Mouse (Mus musculus) CH12.LX (cell line): ENCODE results near the gene Eif3m. TPM values are rescaled to one million over a fixed set of nuclear protein-coding genes. Genes with fewer than 3 reads are reported as not detected.

ENCODE experiments used
- DNase-seq: peaks from one replicate; pipeline ENCODE4 v3.0.0-alpha.2; 2013; ENCODE audit errors: extremely low read depth
- H3K27ac ChIP-seq: 2 replicates; pipeline ENCODE4 v1.5.1; 2012; ENCODE audit warnings: low read depth, mild to moderate bottlenecking, control low read depth, moderate library complexity; ENCODE audit not compliant: insufficient read depth
- H3K27me3 ChIP-seq: replicated peaks from 2 replicates; pipeline ENCODE3; 2012; ENCODE audit warnings: inconsistent platforms
- H3K36me3 ChIP-seq, 2 experiments: replicated peaks in 1 of 2; 2 replicates each; pipeline versions ENCODE3 to v1.6.1; 2012; ENCODE audit warnings: inconsistent platforms in 1 of 2, low read length in 1 of 2, mild to moderate bottlenecking in 1 of 2, mixed read lengths in 1 of 2, moderate library complexity in 1 of 2; ENCODE audit not compliant: control insufficient read depth in 1 of 2, insufficient read depth in 1 of 2
- H3K4me1 ChIP-seq, 2 experiments: 2 replicates each; pipeline ENCODE4 v1.6.1; 2012; ENCODE audit warnings: inconsistent platforms in 1 of 2, moderate library complexity in 1 of 2; ENCODE audit not compliant: insufficient read depth in 2 of 2, control insufficient read depth in 1 of 2
- H3K4me2 ChIP-seq: 2 replicates; pipeline ENCODE4 v1.6.1; 2012; ENCODE audit warnings: low read depth, mild to moderate bottlenecking, control low read depth; ENCODE audit not compliant: poor library complexity, insufficient read depth, severe bottlenecking
- H3K4me3 ChIP-seq, 3 experiments: fragments of 150-350 bp in 1 of 3; sonication (generic) in 1 of 3; replicated peaks in 1 of 3; 2 replicates each; pipeline versions ENCODE3 to v1.5.1; 2011 to 2012; ENCODE audit warnings: low read depth in 2 of 3, low read length in 2 of 3, mild to moderate bottlenecking in 2 of 3, moderate library complexity in 2 of 3, control low read depth in 1 of 3, improper control_type of control experiment in 1 of 3, inconsistent platforms in 1 of 3, mixed read lengths in 1 of 3; ENCODE audit not compliant: poor library complexity in 1 of 3
- H3K79me2 ChIP-seq: replicated peaks from 2 replicates; pipeline ENCODE4 v1.6.1; 2012; ENCODE audit warnings: mild to moderate bottlenecking, moderate library complexity; ENCODE audit not compliant: control insufficient read depth, poor library complexity, insufficient read depth, severe bottlenecking; ENCODE audit errors: extremely low read depth
- H3K9ac ChIP-seq: 2 replicates; pipeline ENCODE4 v1.6.1; 2012; ENCODE audit warnings: low read depth, mild to moderate bottlenecking, control low read depth, moderate library complexity; ENCODE audit not compliant: insufficient read depth
- H3K9me3 ChIP-seq: replicated peaks from 2 replicates; pipeline ENCODE3; 2012; ENCODE audit warnings: low read length, inconsistent platforms, mixed read lengths
- CHD2 ChIP-seq: IDR thresholded peaks from 2 replicates; pipeline ENCODE4 v1.6.1; 2011; ENCODE audit warnings: low read length, improper control_type of control experiment
- ETS1 ChIP-seq: conservative IDR thresholded peaks from 2 replicates; pipeline ENCODE4 v1.6.1; 2012; ENCODE audit warnings: low read depth, mild to moderate bottlenecking, inconsistent platforms, low read length, improper control_type of control experiment, moderate library complexity
- JUN ChIP-seq: IDR thresholded peaks from 2 replicates; pipeline ENCODE4 v1.6.1; 2011; ENCODE audit warnings: low read depth, mild to moderate bottlenecking, low read length, improper control_type of control experiment, moderate library complexity; ENCODE audit not compliant: insufficient read depth
- JUND ChIP-seq: conservative IDR thresholded peaks from 2 replicates; pipeline ENCODE4 v1.6.1; 2011; ENCODE audit warnings: low read depth, low read length, improper control_type of control experiment
- MAFK ChIP-seq: IDR thresholded peaks from 2 replicates; pipeline ENCODE4 v1.6.1; 2011; ENCODE audit warnings: low read length, improper control_type of control experiment; ENCODE audit not compliant: insufficient replicate concordance
- MAZ ChIP-seq: IDR thresholded peaks from 2 replicates; pipeline ENCODE4 v1.6.1; 2012; ENCODE audit warnings: low read depth, mild to moderate bottlenecking, inconsistent platforms, low read length, improper control_type of control experiment, moderate library complexity
- MEF2A ChIP-seq: IDR thresholded peaks from 2 replicates; pipeline ENCODE4 v1.6.1; 2014; ENCODE audit warnings: low read depth, mild to moderate bottlenecking, inconsistent platforms, low read length, improper control_type of control experiment, borderline replicate concordance
- NELFE ChIP-seq: IDR thresholded peaks from 2 replicates; pipeline ENCODE4 v1.6.1; 2011; ENCODE audit warnings: low read depth, low read length, improper control_type of control experiment
- NRF1 ChIP-seq: IDR thresholded peaks from 2 replicates; pipeline ENCODE4 v1.6.1; 2014; ENCODE audit warnings: low read depth, mild to moderate bottlenecking, inconsistent platforms, low read length, improper control_type of control experiment, moderate library complexity
- PAX5 ChIP-seq: IDR thresholded peaks from 2 replicates; pipeline ENCODE4 v1.6.1; 2012; ENCODE audit warnings: low read length, inconsistent platforms, mixed read lengths
- POLR2A ChIP-seq: IDR thresholded peaks from 2 replicates; pipeline ENCODE4 v1.6.1; 2011; ENCODE audit warnings: low read depth, mild to moderate bottlenecking, improper control_type of control experiment, low read length
- POLR2AphosphoS2 ChIP-seq: IDR thresholded peaks from 2 replicates; pipeline ENCODE4 v1.6.1; 2011; ENCODE audit warnings: low read depth, low read length, improper control_type of control experiment
- RCOR1 ChIP-seq: conservative IDR thresholded peaks from 2 replicates; pipeline ENCODE4 v1.6.1; 2012; ENCODE audit warnings: low read depth, mild to moderate bottlenecking, inconsistent platforms, low read length, improper control_type of control experiment
- SIN3A ChIP-seq: IDR thresholded peaks from 2 replicates; pipeline ENCODE4 v1.6.1; 2012; ENCODE audit warnings: low read length, improper control_type of control experiment, inconsistent platforms
- SMC3 ChIP-seq: IDR thresholded peaks from 2 replicates; pipeline ENCODE4 v1.6.1; 2011; ENCODE audit warnings: low read depth, low read length, improper control_type of control experiment
- UBTF ChIP-seq: IDR thresholded peaks from 2 replicates; pipeline ENCODE4 v1.6.1; 2012; ENCODE audit warnings: low read depth, mild to moderate bottlenecking, inconsistent platforms, low read length, improper control_type of control experiment, moderate library complexity
- ZC3H11A ChIP-seq: IDR thresholded peaks from 2 replicates; pipeline ENCODE4 v1.6.1; 2012; ENCODE audit warnings: low read depth, mild to moderate bottlenecking, inconsistent platforms, low read length, improper control_type of control experiment
- ZKSCAN1 ChIP-seq: IDR thresholded peaks from 2 replicates; pipeline ENCODE4 v1.6.1; 2012; ENCODE audit warnings: low read depth, inconsistent platforms, low read length, improper control_type of control experiment, borderline replicate concordance
- ZMIZ1 ChIP-seq: IDR thresholded peaks from 2 replicates; pipeline ENCODE4 v1.6.1; 2012; ENCODE audit warnings: low read depth, mild to moderate bottlenecking, inconsistent platforms, low read length, improper control_type of control experiment
- ZNF384 ChIP-seq: IDR thresholded peaks from 2 replicates; pipeline ENCODE4 v1.6.1; 2012; ENCODE audit warnings: low read depth, low read length, improper control_type of control experiment, inconsistent platforms
- dilution Hi-C: fragments of 300-500 bp; cut with MboI; formaldehyde crosslinking; loops from 2 replicates; pipeline ENCODE4 v1.14.3; 2020; ENCODE audit warnings: low sequenced_read_pairs; ENCODE audit not compliant: extremely low pct_unique_long_range_greater_than_20kb, extremely low pct_ligation_motif_present
- in situ Hi-C: fragments of 300-500 bp; cut with MboI; formaldehyde crosslinking; loops from 3 replicates; pipeline ENCODE4 v1.14.3; 2019; ENCODE audit warnings: low sequenced_read_pairs, low pct_ligation_motif_present, low pct_unique_long_range_greater_than_20kb, mixed read lengths
- polyA plus RNA-seq: library from polyadenylated mRNA; unstranded; fragments of >175 nt; gene quantifications from 2 replicates; pipeline ENCODE4 v1.2.1, GENCODE M21; 2012; ENCODE audit warnings: low read depth; ENCODE audit not compliant: insufficient read length
- total RNA-seq, 2 experiments: library from RNA; depleted of rRNA; stranded (reverse); fragments of 300-350 nt in 1 of 2; fragments of >200 nt in 1 of 2; gene quantifications; 2 replicates each; pipeline ENCODE4 v1.2.3; 2012 to 2014

The Eif3m gene
- total and polyA plus RNA-seq, 3 experiments, result 268 to 558 (median 273) TPM

DNA sequence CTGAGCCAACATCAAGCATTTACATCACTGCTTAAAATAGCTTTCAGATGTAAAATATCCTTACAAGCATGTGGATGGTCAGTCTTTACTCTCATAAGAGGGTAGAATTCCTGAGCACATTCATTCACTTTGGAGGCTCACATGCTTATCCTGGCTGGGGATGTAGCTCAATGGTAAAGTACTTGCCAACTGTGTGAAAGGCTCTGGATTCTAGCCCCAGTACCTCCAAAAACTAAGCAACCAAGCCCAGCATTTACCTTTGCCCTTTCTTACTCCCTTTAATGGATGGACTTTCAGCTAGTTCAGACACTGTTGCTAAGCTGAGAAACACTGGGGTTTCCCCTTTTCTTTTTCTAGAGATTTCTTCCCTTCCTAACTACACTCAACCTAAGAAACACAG, 9.6 kb downstream of the Eif3m start:
- Histone ChIP-seq H3K79me2 (peaks cover 22% of the 10 kb centered on the region), H3K4me2 (no peak overlapping the region), H3K9ac (no peak overlapping the region), H3K36me3 (peaks cover 57 to 96% of the 10 kb centered on the region in 2 experiments), H3K9me3 (no peaks in the 10 kb centered on the region), H3K27ac (no peak overlapping the region), H3K27me3 (no peaks in the 10 kb centered on the region), H3K4me3 (no peak overlapping the region), H3K4me1 (peaks cover 0 to 6% of the 10 kb centered on the region in 2 experiments; a peak in 1 of 4 replicates)
- TF ChIP-seq POLR2AphosphoS2 (no peak), RCOR1 (no peak), NELFE (no peak), ZKSCAN1 (no peak), MAZ (no peak), ZNF384 (no peak), POLR2A (no peak), ZC3H11A (no peak), MEF2A (no peak), PAX5 (no peak), JUND (no peak), SMC3 (no peak), ZMIZ1 (no peak), CHD2 (no peak)
- dilution Hi-C loops, result no loop called here
- in situ Hi-C loops, result no loop called here
- DNase-seq, result no peak

DNA sequence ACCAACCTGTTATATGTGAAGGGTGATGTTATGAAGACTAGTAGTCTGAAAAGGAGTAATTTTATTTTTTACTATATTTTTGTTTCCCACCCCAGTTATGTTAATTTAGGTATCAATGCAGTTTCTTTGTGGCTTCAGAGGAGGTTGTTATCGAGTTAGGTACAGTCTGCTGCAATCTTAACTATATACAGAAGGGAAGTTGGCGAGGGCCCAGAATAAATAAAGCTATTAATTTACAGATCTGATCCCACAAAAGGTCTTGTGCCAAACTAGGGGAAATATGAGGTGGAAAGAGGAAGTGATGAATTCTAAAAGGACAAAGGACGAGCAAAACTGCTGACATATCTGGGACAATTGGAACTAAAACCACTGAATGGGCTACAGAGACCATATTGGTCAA, 20.7 kb downstream of the Eif3m start:
- in situ Hi-C loops, result no loop called here
- H3K36me3 ChIP-seq, result peaks cover 17 to 59% of the 10 kb centered on the region in 2 experiments

More for the DNA sequence above, 20.7 kb downstream of the Eif3m start:
- H3K4me3 ChIP-seq, result no peak overlapping the region
- DNase-seq, result no peak
- H3K27ac ChIP-seq, result no peak overlapping the region
- H3K4me2 ChIP-seq, result no peak overlapping the region
- H3K4me1 ChIP-seq, result no peaks in the 10 kb centered on the region
- no peaks in the 10 kb centered on the region for H3K9me3 ChIP-seq
- H3K79me2 ChIP-seq, result no peaks in the 10 kb centered on the region
- H3K9ac ChIP-seq, result no peak overlapping the region
- no peak for TF ChIP-seq CHD2
- TF ChIP-seq UBTF, result no peak
- no peak for TF ChIP-seq SIN3A
- no peak for TF ChIP-seq ZMIZ1
- no peak for TF ChIP-seq MAFK
- TF ChIP-seq JUN, result no peak
- TF ChIP-seq NELFE, result no peak
- no peak for TF ChIP-seq NRF1
- no peak for TF ChIP-seq ZKSCAN1
- no peak for TF ChIP-seq ETS1
- dilution Hi-C loops, result no loop called here
- no peaks in the 10 kb centered on the region for H3K27me3 ChIP-seq
